Mouse (Mus musculus) heart, embryonic 11.5 days (tissue): Measurements from ENCODE around the gene Kdm6b. TPM values are rescaled to one million over a fixed set of nuclear protein-coding genes. Genes with fewer than 3 reads are reported as not detected.

Experiments used
- ATAC-seq: fragments of 200-750 bp; cut with Nextera tagmentation; replicated peaks from 2 replicates; pipeline ENCODE4 v1.8.0; 2017; ENCODE audit warnings: moderate library complexity; ENCODE audit not compliant: insufficient number of reproducible peaks, low FRiP score, low TSS enrichment
- H3K27ac ChIP-seq: fragments of 300-500 bp; sonication (generic); 2 replicates; pipeline ENCODE4 v1.5.1; 2014; ENCODE audit warnings: mild to moderate bottlenecking, low read depth, low read length
- H3K27me3 ChIP-seq: fragments of 300-500 bp; sonication (generic); 2 replicates; pipeline ENCODE4 v1.6.1; 2014; ENCODE audit warnings: mild to moderate bottlenecking, low read length, mixed read lengths; ENCODE audit not compliant: control insufficient read depth, insufficient read depth
- H3K36me3 ChIP-seq: fragments of 300-500 bp; sonication (generic); 2 replicates; pipeline ENCODE4 v1.6.1; 2014; ENCODE audit warnings: mild to moderate bottlenecking, low read length, moderate library complexity, mixed read lengths; ENCODE audit not compliant: control insufficient read depth, insufficient read depth
- H3K4me1 ChIP-seq: fragments of 300-500 bp; sonication (generic); 2 replicates; pipeline ENCODE4 v1.6.1; 2014; ENCODE audit warnings: low read length; ENCODE audit not compliant: control insufficient read depth, insufficient read depth
- H3K4me2 ChIP-seq: fragments of 300-500 bp; sonication (generic); 2 replicates; pipeline ENCODE4 v1.6.1; 2014; ENCODE audit warnings: mild to moderate bottlenecking, moderate library complexity
- H3K4me3 ChIP-seq: fragments of 300-500 bp; sonication (generic); 2 replicates; pipeline ENCODE4 v1.5.1; 2014; ENCODE audit warnings: low read depth, low read length
- H3K9ac ChIP-seq: fragments of 300-500 bp; sonication (generic); 2 replicates; pipeline ENCODE4 v1.6.1; 2014; ENCODE audit warnings: mild to moderate bottlenecking, low read depth, low read length, moderate library complexity
- H3K9me3 ChIP-seq: fragments of 300-500 bp; sonication (generic); replicated peaks from 2 replicates; pipeline ENCODE4 v1.6.1; 2016; ENCODE audit warnings: low read length; ENCODE audit not compliant: control insufficient read depth
- WGBS: fragments of 180-500 bp; shearing (Covaris S2); extraction: QIAGEN DNeasy Blood & Tissue Kit; methylation state at CpG from one replicate; pipeline ENCODE4 v1.1.7; 2014; ENCODE audit not compliant: insufficient replicate concordance; 5-methylcytosine and 5-hydroxymethylcytosine counted together
- polyA plus RNA-seq: library from polyadenylated mRNA; unstranded; fragments of >200 nt; fragmentation: Nextera tagmentation; extraction: Ambion mirVana; gene quantifications from 2 replicates; pipeline ENCODE4 v1.2.1, GENCODE M21; 2014

The Kdm6b gene
- polyA plus RNA-seq, 1 experiment from 2014 or later: 25.1 TPM

DNA sequence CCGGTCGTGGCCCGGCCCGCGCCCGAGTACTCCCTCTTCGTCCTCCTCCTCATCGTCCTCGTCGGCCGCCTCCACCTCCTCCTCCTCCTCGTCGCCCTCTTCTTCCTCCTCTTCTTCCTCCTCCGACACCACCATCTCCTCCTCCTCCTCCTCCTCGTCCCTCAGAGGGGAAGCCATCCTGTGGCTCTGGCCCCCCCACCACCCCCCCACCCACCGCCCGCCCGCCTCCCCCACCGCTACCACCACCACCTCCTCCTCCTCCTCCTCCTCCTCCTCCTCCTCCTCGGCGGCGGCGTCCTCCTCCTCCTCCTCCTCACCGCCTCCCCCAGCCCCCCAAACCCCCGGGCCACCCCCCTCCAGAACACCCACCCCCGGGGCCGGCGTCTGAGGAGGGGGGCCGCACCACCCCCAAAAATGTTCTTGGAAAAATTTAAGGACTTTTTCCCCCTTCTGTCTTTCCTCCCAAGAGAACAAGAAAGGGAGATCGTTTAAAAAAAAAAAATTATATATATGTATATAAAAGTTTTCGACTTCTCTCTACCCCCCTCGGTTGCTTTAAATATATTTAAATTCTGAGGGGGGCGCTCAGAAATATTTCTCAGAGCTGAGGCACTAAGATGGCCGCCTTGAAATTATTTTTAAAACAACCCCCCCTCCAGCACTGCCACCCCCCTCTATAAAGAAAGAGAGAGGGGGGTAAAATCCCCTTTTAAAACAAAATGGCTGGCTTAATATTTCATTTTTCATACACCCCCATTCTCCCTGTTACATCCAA, 44.1 kb downstream of the Kdm6b start, which contains the start of gene Chd3:
Gene Chd3, minus strand, starts transcription at position 192 of the 775 bp plus-strand sequence.
- Histone ChIP-seq H3K4me1 (peaks cover 51% of the 10 kb centered on the region), H3K9me3 (no peaks in the 10 kb centered on the region), H3K36me3 (no peaks in the 10 kb centered on the region), H3K4me2 (peak within 1 kb of the TSS; percentile 91), H3K9ac (peak within 1 kb of the TSS; percentile 98), H3K27ac (peak within 1 kb of the TSS; percentile 98), H3K4me3 (peak within 1 kb of the TSS; percentile 94), H3K27me3 (no peaks in the 10 kb centered on the region)
- WGBS: 3% methylated on average over 24 of the region's 34 CpGs
- no peak for ATAC-seq

DNA sequence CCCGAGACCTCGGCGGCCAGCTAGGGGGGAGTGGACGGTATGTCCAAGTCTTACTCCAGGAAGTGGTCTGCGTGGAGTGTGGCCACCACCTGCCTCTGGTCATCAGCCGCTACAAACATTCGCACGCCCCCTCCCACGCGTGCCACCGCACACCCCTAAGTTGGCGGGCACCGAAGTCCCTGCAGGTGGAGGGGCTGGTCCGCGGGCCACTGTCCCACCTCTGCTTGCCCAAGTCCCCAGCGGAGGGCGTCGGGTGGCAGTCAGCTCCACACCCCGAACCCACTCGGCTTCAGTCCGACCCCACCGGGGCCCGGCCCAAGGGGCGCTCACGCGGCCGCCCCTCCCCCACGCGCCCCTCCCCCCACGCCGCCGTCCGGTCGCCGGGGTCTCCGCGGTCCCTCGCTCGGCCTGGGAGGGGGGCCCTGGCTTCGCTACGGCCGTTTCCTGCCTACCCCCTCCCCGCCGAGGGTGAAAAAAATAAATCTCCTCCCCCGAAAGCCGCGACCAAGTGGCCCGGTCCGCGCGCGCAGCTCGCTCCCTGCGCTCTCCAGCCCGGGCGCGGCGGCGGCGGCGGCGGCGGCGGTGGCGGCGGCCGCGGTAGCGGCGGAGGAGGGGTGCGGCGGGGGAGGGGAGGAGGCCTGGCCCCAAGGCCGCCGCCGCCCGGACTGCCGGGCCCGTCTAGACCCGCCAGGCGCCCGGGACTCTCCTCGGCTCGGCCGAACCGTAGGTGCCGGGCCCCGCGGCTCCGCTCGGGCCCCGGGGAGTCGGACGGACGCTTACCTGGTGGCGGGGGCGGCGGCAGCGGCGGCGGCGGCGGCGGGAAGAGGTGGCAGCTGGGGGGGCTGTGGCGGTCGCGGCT, 44.9 kb downstream of the Kdm6b start:
- peaks cover 54% of the 10 kb centered on the region for H3K4me1 ChIP-seq
- under 1% methylated on average over 51 of the region's 106 CpGs for WGBS
- H3K4me3 ChIP-seq: peak overlapping the region; percentile 94
- 0 out of 2 replicates have a peak, but pooled peaks have one; percentile 12 for ATAC-seq
- peak overlapping the region; percentile 98 for H3K9ac ChIP-seq
- H3K36me3 ChIP-seq: peaks cover 3% of the 10 kb centered on the region; the same call in 1 of the 2 replicates
- H3K9me3 ChIP-seq: no peaks in the 10 kb centered on the region
- H3K4me2 ChIP-seq: peak overlapping the region; percentile 91
- peak overlapping the region; percentile 98 for H3K27ac ChIP-seq
- no peaks in the 10 kb centered on the region for H3K27me3 ChIP-seq

- H3K4me3 ChIP-seq: peak overlapping the region; percentile 94
- peaks cover 52% of the 10 kb centered on the region for H3K4me1 ChIP-seq
- peak overlapping the region; percentile 98 for H3K9ac ChIP-seq
- ATAC-seq: 0 out of 2 replicates have a peak, but pooled peaks have one; percentile 45
- peak overlapping the region; percentile 91 for H3K4me2 ChIP-seq
- WGBS: 1% methylated on average over 22 of the region's 22 CpGs
- H3K27me3 ChIP-seq: no peaks in the 10 kb centered on the region
- H3K9me3 ChIP-seq: no peaks in the 10 kb centered on the region
- peaks cover 9% of the 10 kb centered on the region; the same call in 1 of the 2 replicates for H3K36me3 ChIP-seq
- H3K27ac ChIP-seq: peak overlapping the region; percentile 98
These were observed 45.7 kb downstream of the Kdm6b start for GRCm38 (mm10) chr11:69367616-69368355.

DNA sequence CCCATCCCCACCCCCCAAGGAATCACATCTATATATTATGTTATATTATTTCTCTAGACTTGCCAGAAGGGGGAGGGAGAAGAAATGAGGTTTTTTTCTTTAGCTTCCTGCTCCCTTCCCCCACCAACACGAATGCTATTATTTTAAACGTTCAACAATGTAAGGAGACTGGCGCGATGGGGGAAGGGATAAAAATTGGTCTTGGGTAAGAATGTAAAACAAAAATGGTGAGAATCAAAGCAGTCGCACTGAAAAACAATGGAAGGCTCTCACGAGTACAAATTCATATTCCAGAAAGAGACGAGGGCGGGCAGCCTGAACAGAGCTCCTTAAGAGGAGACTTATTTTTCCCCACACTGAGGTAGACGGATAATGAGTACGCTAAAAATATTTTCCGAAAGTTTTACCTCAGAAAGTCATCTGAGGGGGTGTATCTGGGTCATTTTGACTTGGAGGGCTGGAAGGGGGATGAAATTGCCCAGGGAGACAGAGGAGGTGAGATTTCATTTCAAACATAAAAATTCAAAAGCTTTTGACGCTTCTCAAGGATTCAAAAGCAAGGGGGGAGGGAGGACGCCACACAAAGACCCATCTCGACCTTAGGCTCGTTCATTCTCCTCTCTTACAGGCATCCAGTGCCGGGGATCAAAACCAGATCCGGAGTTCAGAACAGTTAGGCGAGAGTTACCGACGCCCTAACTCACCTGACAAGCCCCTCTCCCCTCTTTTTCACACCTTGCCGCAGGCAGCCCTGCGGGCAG, 46.4 kb downstream of the Kdm6b start:
- Histone ChIP-seq H3K4me3 (peak overlapping the region; percentile 94), H3K9ac (peak overlapping the region; percentile 98), H3K36me3 (peaks cover 10% of the 10 kb centered on the region; the same call in 1 of the 2 replicates), H3K27ac (peak overlapping the region; percentile 98), H3K4me2 (peak overlapping the region; percentile 91), H3K9me3 (no peaks in the 10 kb centered on the region), H3K4me1 (peaks cover 44% of the 10 kb centered on the region), H3K27me3 (no peaks in the 10 kb centered on the region)
- WGBS: under 1% methylated on average over 22 of the region's 22 CpGs
- no peak for ATAC-seq

DNA sequence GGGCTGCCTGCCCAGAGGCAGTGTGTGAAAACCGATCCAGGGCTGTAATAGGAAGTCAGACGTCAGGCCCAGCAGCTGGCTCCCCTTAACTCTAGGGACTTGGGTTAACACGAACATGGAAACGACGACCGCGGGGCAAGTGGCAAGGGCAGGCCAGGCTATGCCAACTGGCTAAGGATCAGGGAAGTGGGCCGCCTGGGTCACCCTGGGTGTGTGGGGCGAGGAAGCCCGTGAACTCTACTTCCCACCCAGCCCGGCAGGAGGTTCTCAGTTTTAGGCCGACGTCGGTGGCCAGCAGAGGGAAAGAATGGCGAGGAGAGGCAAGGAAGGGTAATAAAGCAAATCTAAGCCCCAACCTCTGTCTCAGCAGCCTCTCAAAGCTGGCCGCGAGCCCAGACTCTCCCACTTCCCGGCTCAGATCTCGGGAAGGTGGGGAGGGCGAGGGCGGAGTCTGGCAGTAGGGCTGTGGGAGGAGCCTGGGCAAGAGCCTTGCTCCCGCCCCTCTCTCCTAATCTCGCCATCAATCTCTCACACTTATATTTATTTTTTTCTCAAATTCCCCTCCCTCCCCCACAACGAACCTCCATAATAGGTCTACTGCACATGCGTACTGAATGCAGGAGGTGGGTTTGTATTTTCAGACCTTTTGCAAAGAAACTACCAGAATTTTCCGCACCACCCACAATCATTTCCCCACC, 47.2 kb downstream of the Kdm6b start:
- Histone ChIP-seq H3K27me3 (no peaks in the 10 kb centered on the region), H3K9ac (peak overlapping the region; percentile 98), H3K27ac (peak overlapping the region; percentile 98), H3K4me1 (peaks cover 37% of the 10 kb centered on the region), H3K9me3 (no peaks in the 10 kb centered on the region), H3K4me2 (peak overlapping the region; percentile 91), H3K4me3 (peak overlapping the region; percentile 94), H3K36me3 (peaks cover 15% of the 10 kb centered on the region; the same call in 1 of the 2 replicates)
- ATAC-seq: peak; percentile 70
- 1% methylated on average over 26 of the region's 26 CpGs for WGBS

DNA sequence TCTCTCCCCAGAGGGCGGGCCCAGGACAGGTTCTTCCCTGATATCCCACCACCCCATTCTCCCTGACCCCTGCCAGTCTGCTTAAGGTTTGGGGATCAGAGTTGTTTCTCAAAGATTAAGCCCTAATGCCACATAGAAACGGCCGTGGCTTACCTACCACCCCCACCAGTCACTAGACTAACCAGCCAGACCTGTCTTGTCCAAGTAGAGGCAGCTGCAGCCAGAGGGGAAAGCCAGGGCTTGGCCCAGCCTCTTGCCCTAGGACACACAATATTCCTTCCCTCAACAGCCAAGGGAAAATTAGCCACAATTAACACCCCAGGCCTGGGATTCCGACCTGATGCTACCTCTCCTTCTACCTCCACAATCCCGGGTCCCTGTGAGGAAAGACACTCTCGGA, 47.8 kb downstream of the Kdm6b start:
- no peak for ATAC-seq
- Histone ChIP-seq H3K4me1 (peaks cover 32% of the 10 kb centered on the region), H3K4me2 (peak overlapping the region; percentile 91), H3K36me3 (peaks cover 20% of the 10 kb centered on the region), H3K9ac (peak overlapping the region; percentile 73), H3K27ac (peak overlapping the region; percentile 98), H3K4me3 (peak overlapping the region; percentile 94), H3K27me3 (no peaks in the 10 kb centered on the region), H3K9me3 (no peaks in the 10 kb centered on the region)
- WGBS: 25% methylated on average over 6 of the region's 6 CpGs

DNA sequence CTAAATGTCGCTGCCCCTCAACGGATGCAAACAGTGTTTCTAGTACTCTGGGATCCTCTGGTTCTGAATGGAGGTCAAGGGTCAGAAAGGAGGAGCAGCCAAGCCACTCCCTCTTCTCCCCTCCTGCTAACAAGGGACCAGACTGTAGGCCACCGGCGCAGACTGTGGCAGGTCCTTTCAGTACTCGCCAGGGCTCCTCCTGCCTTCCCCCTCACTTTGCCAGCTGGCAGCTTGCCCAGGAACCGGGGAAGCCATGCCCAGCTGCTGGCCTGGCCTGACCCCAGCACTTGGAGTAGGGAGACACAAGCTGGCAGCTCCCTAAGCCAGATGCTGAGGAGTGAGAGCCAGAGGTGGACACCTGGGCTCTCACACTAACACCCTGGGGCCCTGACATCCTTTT, 48.6 kb downstream of the Kdm6b start:
- no peak for ATAC-seq
- Histone ChIP-seq H3K27me3 (no peaks in the 10 kb centered on the region), H3K9ac (peak overlapping the region; percentile 30), H3K4me1 (peaks cover 29% of the 10 kb centered on the region), H3K4me3 (no peak overlapping the region), H3K9me3 (no peaks in the 10 kb centered on the region), H3K36me3 (peaks cover 28% of the 10 kb centered on the region), H3K4me2 (peak overlapping the region; percentile 91), H3K27ac (peak overlapping the region; percentile 98)
- WGBS: 6% methylated on average over 6 of the region's 6 CpGs
